Mouse (Mus musculus) limb, embryonic 13.5 days (tissue): Measurements from ENCODE around the gene Zfp354a. TPM values are rescaled to one million over a fixed set of nuclear protein-coding genes. Genes with fewer than 3 reads are reported as not detected.

Experiments used
- ATAC-seq: fragments of 200-750 bp; cut with Nextera tagmentation; 2 replicates; pipeline ENCODE4 v1.8.0; 2017; ENCODE audit warnings: low read depth, moderate number of reproducible peaks, moderate TSS enrichment; ENCODE audit not compliant: low FRiP score
- H3K27ac ChIP-seq: fragments of 300-500 bp; sonication (generic); 2 replicates; pipeline ENCODE4 v1.5.1; 2015; ENCODE audit warnings: inconsistent platforms, mild to moderate bottlenecking, moderate library complexity
- H3K27me3 ChIP-seq: fragments of 300-500 bp; sonication (generic); 2 replicates; pipeline ENCODE4 v1.6.1; 2015; ENCODE audit warnings: mild to moderate bottlenecking, inconsistent platforms
- H3K36me3 ChIP-seq: fragments of 300-500 bp; sonication (generic); 2 replicates; pipeline ENCODE4 v1.6.1; 2015; ENCODE audit warnings: inconsistent platforms, mild to moderate bottlenecking, moderate library complexity
- H3K4me1 ChIP-seq: fragments of 300-500 bp; sonication (generic); 2 replicates; pipeline ENCODE4 v1.6.1; 2015; ENCODE audit warnings: inconsistent platforms
- H3K4me2 ChIP-seq: fragments of 300-500 bp; sonication (generic); replicated peaks from 2 replicates; pipeline ENCODE4 v1.6.1; 2015; ENCODE audit warnings: inconsistent platforms, mild to moderate bottlenecking, moderate library complexity
- H3K4me3 ChIP-seq: fragments of 300-500 bp; sonication (generic); 2 replicates; pipeline ENCODE4 v1.5.1; 2015; ENCODE audit warnings: moderate library complexity, mild to moderate bottlenecking, inconsistent platforms
- H3K9ac ChIP-seq: fragments of 300-500 bp; sonication (generic); 2 replicates; pipeline ENCODE4 v1.6.1; 2015; ENCODE audit warnings: mild to moderate bottlenecking, inconsistent platforms
- H3K9me3 ChIP-seq: fragments of 300-500 bp; sonication (generic); 2 replicates; pipeline ENCODE4 v1.6.1; 2016; ENCODE audit warnings: inconsistent platforms
- WGBS: fragments of 180-500 bp; shearing (Covaris S2); methylation state at CpG from one replicate; pipeline ENCODE4 v1.1.7; 2015; 5-methylcytosine and 5-hydroxymethylcytosine counted together
- polyA plus RNA-seq: library from polyadenylated mRNA; unstranded; fragments of >200 nt; fragmentation: Nextera tagmentation; extraction: Ambion mirVana; gene quantifications from 2 replicates; pipeline ENCODE4 v1.2.1, GENCODE M21; 2015

Gene Zfp354a
- polyA plus RNA-seq, 1 experiment from 2014 or later, result 10.2 TPM

DNA sequence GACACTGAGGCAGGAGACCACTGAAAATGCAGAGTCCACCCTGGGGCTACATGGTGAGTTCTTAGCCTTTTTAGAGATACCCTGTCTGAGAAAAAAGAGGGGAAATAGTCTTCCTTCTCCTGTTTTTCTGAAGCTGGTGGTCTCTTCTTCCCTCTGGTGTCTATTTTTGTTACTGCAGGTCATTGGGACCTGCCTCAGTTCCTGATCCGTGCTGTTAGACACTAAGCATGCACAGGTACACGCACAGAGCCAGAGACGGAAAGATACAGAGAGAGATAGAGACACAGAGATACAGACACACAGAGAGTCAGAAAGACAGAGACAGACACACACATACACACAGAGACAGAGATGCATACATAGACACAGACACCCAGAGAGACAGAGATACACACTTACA lies 5.8 kb upstream of the Zfp354a start:
- no peak for ATAC-seq
- no peak overlapping the region for H3K4me3 ChIP-seq
- H3K4me2 ChIP-seq, result no peak overlapping the region
- H3K9me3 ChIP-seq, result no peaks in the 10 kb centered on the region
- H3K27me3 ChIP-seq, result no peaks in the 10 kb centered on the region
- no peak overlapping the region for H3K27ac ChIP-seq
- H3K36me3 ChIP-seq, result no peaks in the 10 kb centered on the region
- no peak overlapping the region for H3K9ac ChIP-seq
- 59% methylated on average over 3 of the region's 3 CpGs for WGBS
- H3K4me1 ChIP-seq, result no peaks in the 10 kb centered on the region

DNA sequence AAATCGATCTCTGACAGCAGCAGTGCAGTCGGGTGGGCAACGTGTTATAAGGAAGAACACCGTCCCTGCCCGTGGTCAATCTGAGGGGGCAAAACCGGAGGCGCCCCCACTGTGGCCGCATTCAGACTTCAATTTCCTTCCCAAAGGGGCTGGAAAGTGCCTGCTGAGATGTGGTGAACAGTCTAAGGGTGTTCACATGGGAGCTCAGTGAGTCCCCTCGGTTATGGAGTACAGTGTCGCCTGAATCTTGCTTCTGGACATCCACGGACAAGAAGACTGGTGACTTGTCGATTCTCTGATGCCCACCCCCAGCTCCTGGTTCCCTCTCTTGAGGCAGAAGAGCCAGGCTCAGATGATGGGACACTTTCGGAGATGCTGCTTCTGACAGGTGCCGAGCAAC lies 583 bp downstream of the Zfp354a start:
- Histone ChIP-seq H3K36me3 (peaks cover 34% of the 10 kb centered on the region), H3K4me1 (peaks cover 8% of the 10 kb centered on the region), H3K9me3 (no peaks in the 10 kb centered on the region), H3K27ac (no peak overlapping the region), H3K27me3 (no peaks in the 10 kb centered on the region), H3K4me2 (peak overlapping the region; percentile 83), H3K9ac (peak overlapping the region; percentile 79), H3K4me3 (peak overlapping the region; percentile 77)
- ATAC-seq, result 0 out of 2 replicates have a peak, but pooled peaks have one; percentile 6
- WGBS, result 15% methylated on average over 14 of the region's 14 CpGs

DNA sequence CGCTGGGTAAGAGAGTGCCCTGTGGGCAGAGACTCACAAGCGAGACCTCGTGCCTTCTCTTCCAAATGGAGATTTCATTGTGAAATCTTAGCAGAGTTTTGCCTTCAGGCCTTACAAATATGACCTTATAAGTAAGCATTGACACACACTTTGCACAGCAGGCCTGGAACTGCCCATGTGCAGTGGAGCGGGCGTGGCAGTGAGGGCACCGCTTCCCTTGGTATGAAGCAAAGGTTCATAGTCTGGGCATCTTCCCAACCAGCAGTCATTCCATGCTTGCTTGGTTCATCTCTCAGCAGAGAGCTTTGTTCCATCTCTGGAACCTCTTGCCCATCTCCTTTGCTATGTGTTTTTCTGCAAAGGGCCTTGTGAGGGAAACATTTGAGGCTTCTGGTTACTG lies 1.9 kb downstream of the Zfp354a start:
- WGBS, result 93% methylated on average over 6 of the region's 6 CpGs
- Histone ChIP-seq H3K9ac (no peak overlapping the region), H3K27me3 (no peaks in the 10 kb centered on the region), H3K36me3 (peaks cover 44% of the 10 kb centered on the region), H3K4me1 (peaks cover 8% of the 10 kb centered on the region), H3K4me3 (no peak overlapping the region), H3K27ac (no peak overlapping the region), H3K4me2 (no peak overlapping the region), H3K9me3 (no peaks in the 10 kb centered on the region)
- ATAC-seq, result no peak

DNA sequence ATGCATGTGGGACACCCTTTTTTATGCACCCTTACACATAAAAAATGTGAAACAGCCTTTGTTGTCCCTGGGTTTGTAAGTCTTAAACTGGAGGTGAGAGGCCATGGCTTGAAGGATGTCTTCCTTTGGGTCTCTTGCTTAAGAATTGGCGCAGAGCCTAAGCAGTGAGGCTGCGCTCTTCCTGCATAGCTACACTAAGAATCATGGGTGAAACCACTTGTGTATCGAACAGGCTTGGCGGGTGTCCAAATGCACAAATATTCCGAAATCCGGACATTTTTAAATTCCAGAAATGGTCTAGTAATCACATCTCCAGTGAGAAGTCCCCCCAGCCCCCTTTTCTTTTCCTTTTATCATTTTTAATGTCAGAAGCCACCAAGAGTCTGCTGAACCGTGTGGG lies 4.2 kb downstream of the Zfp354a start:
- Histone ChIP-seq H3K9me3 (no peaks in the 10 kb centered on the region), H3K27ac (no peak overlapping the region), H3K36me3 (peaks cover 67% of the 10 kb centered on the region), H3K4me1 (peaks cover 8% of the 10 kb centered on the region), H3K27me3 (no peaks in the 10 kb centered on the region), H3K4me2 (no peak overlapping the region), H3K4me3 (no peak overlapping the region), H3K9ac (no peak overlapping the region)
- ATAC-seq, result no peak
- 82% methylated on average over 7 of the region's 7 CpGs for WGBS

DNA sequence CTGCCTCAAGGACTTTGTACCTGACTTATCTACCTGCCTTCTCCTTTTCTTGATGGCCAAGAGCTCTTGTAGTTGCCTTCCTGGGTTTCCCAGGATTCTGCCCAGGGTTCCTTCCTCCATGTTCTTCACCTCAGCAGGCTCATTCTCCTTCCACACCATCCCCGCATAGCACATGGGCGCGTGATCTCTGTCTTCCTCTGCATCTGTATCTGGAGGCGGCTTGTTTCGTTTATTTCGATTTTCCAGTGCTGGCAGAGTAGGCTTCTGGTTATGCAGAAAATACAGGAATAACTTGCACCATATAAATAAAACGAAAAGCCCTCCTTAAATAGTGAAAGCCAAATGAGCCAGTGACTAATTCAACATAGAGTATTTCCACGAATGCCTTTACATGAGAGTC lies 4.8 kb downstream of the Zfp354a start:
- WGBS, result 95% methylated on average over 8 of the region's 8 CpGs
- peaks cover 73% of the 10 kb centered on the region for H3K36me3 ChIP-seq
- peaks cover 8% of the 10 kb centered on the region for H3K4me1 ChIP-seq
- H3K9me3 ChIP-seq, result no peaks in the 10 kb centered on the region
- no peak overlapping the region for H3K27ac ChIP-seq
- no peaks in the 10 kb centered on the region for H3K27me3 ChIP-seq
- no peak for ATAC-seq
- H3K4me2 ChIP-seq, result no peak overlapping the region
- H3K4me3 ChIP-seq, result no peak overlapping the region
- H3K9ac ChIP-seq, result no peak overlapping the region

DNA sequence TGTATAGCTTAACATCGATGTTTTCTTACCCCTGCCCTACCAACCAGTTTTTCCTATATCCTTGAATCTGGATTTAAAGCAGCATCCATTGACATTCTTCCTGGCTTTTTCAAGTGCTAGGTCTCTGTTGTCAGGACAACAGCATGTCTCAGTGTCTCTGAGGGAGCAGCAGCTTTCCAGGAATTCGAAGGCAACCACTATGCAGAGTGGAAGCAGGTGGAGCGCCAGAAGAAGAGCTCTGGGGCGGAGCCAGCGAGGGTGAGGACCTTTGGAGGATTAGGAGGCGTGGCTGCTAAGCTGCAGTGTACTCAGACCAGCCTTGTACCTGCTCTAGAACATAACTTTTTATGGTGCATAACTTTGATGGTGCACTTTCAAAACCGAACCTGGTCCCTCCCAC lies 25.5 kb downstream of the Zfp354a start:
- Histone ChIP-seq H3K27me3 (peaks cover 5% of the 10 kb centered on the region; the same call in 1 of the 2 replicates), H3K4me3 (no peak overlapping the region), H3K4me1 (no peaks in the 10 kb centered on the region), H3K9ac (no peak overlapping the region), H3K27ac (no peak overlapping the region), H3K36me3 (no peaks in the 10 kb centered on the region), H3K9me3 (no peaks in the 10 kb centered on the region), H3K4me2 (no peak overlapping the region)
- ATAC-seq, result no peak
- 43% methylated on average over 7 of the region's 7 CpGs for WGBS

DNA sequence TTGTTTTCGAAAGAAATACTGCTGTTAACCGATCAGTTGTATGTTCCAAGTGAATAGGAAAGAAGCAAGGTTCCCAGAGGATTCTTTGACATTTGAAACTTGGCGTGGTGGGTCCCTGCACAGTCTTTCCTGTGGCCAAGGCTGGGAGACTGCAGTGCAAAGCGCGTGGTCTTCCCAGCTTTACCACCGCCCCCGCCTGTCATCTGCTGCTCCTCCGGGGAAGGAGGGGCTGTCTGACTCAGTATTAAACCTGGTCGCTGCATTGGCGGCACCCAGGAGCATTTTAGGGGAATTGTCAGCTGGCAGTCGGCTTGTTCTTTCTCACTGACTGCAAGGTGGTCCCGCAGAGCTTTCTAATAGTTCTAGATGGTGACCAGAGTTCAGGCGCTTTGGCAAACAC lies 26.2 kb downstream of the Zfp354a start:
- H3K4me1 ChIP-seq, result no peaks in the 10 kb centered on the region
- no peak for ATAC-seq
- H3K9ac ChIP-seq, result 0 out of 2 replicates have a peak overlapping the region, but pooled peaks have one; percentile 25
- no peaks in the 10 kb centered on the region for H3K9me3 ChIP-seq
- no peak overlapping the region for H3K27ac ChIP-seq
- H3K4me3 ChIP-seq, result no peak overlapping the region
- no peak overlapping the region for H3K4me2 ChIP-seq
- no peaks in the 10 kb centered on the region for H3K36me3 ChIP-seq
- peaks cover 5% of the 10 kb centered on the region; the same call in 1 of the 2 replicates for H3K27me3 ChIP-seq
- 53% methylated on average over 13 of the region's 13 CpGs for WGBS

DNA sequence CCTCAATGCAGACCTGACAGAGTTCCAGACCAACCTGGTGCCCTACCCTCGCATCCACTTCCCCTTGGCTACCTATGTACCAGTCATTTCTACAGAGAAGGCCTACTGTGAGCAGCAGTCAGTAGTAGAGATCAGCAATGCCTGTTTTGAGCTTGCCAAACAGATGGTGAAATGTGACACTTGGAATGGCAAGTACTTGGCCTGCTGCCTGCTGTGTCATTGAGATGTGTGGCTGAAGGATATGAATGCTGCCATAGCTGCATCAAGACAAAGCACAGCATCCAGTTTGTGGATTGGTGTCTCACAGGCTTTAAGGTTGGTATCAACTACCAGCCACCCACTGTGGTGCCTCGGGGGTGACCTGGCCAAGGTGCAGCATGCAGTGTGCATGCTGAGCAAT lies 48.2 kb downstream of the Zfp354a start:
- no peak overlapping the region for H3K27ac ChIP-seq
- WGBS, result 80% methylated on average over 2 of the region's 2 CpGs
- 0 out of 2 replicates have a peak, but pooled peaks cover 4% of the 10 kb centered on the region for H3K4me1 ChIP-seq
- no peak for ATAC-seq
- no peaks in the 10 kb centered on the region for H3K27me3 ChIP-seq
- H3K4me3 ChIP-seq, result no peak overlapping the region
- 0 out of 2 replicates have a peak, but pooled peaks cover 3% of the 10 kb centered on the region for H3K9me3 ChIP-seq
- H3K36me3 ChIP-seq, result no peaks in the 10 kb centered on the region
- H3K4me2 ChIP-seq, result no peak overlapping the region
- no peak overlapping the region for H3K9ac ChIP-seq

DNA sequence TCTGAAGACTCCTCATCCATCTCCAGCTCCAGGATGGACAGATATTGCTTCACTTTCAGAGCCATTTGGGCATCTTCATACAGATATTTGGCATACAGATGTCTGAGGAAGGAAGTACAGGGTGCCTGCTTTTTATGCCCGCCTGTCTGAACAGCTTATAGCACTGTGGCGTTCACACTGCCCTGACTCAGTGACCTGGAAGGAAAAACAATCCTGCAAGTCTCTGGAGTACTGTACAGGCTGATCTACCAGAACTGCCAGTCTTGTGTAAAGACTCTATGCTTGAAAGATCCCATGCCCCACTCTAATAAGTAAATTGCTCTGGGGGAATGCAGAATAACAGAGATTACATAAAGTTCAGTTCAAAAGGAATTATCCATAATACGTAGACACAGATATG lies 51.6 kb downstream of the Zfp354a start:
- WGBS, result 64% methylated on average over 3 of the region's 3 CpGs
- ATAC-seq, result no peak

More for the DNA sequence above, 51.6 kb downstream of the Zfp354a start:
- Histone ChIP-seq H3K27ac (no peak overlapping the region), H3K9ac (no peak overlapping the region), H3K9me3 (0 out of 2 replicates have a peak, but pooled peaks cover 3% of the 10 kb centered on the region), H3K4me1 (0 out of 2 replicates have a peak, but pooled peaks cover 4% of the 10 kb centered on the region), H3K36me3 (no peaks in the 10 kb centered on the region), H3K4me2 (no peak overlapping the region), H3K4me3 (no peak overlapping the region), H3K27me3 (no peaks in the 10 kb centered on the region)

Other genes with a start within 250 kb of the Zfp354a start
- gene Zfp354c, start 231.5 kb upstream of the Zfp354a start, polyA plus RNA-seq, result 53.1 and 67.6 TPM in 2 replicates
- gene Zfp879, start 217.7 kb upstream of the Zfp354a start, polyA plus RNA-seq, result 0.94 and 1.00 TPM in 2 replicates
- gene Grm6, start 208.6 kb upstream of the Zfp354a start, polyA plus RNA-seq, result not detected in 2 replicates
- gene Zfp454, start 171.6 kb upstream of the Zfp354a start, polyA plus RNA-seq, result 12.8 and 13.1 TPM in 2 replicates
- gene Zfp2, start 143.1 kb upstream of the Zfp354a start, polyA plus RNA-seq, result 12.7 and 14.3 TPM in 2 replicates
- gene Zfp354b, start 127.6 kb upstream of the Zfp354a start, polyA plus RNA-seq, result 1.4 and 2.1 TPM in 2 replicates
- not detected in 2 replicates for gene 4933414I15Rik, start 115.5 kb upstream of the Zfp354a start, polyA plus RNA-seq
- gene Prop1, start 105.5 kb upstream of the Zfp354a start, polyA plus RNA-seq, result not detected in 2 replicates
- 0.04 TPM in 1 of 2 replicates, not detected in the other for gene Olfr1378, start 92.7 kb upstream of the Zfp354a start, polyA plus RNA-seq
- not detected in 2 replicates for gene Olfr1377, start 77.3 kb upstream of the Zfp354a start, polyA plus RNA-seq
- not detected in 2 replicates for gene Olfr51, start 55.7 kb upstream of the Zfp354a start, polyA plus RNA-seq
- not detected in 2 replicates for gene Olfr54, start 45.0 kb upstream of the Zfp354a start, polyA plus RNA-seq
- gene Olfr1375, start 11.1 kb upstream of the Zfp354a start, polyA plus RNA-seq, result not detected in 2 replicates
- not detected in 2 replicates for gene Gm12569, start 161.2 kb downstream of the Zfp354a start, polyA plus RNA-seq
- gene Clk4, start 202.5 kb downstream of the Zfp354a start, polyA plus RNA-seq, result 146 and 156 TPM in 2 replicates
- gene BC049762, start 203.8 kb downstream of the Zfp354a start, polyA plus RNA-seq, result 0.52 and 0.53 TPM in 2 replicates
- gene Col23a1, start 230.7 kb downstream of the Zfp354a start, polyA plus RNA-seq, result 23.3 and 23.6 TPM in 2 replicates